Comparison of ENCODE assay signal across 23 mouse cellular contexts in genomic region chr8:118488735-118489134, GRCm38 (mm10).
DNase-seq lines count a peak whose midpoint lies in the region; ATAC-seq lines count a peak whose summit lies in the region.
"Had no signal": no experiment of that assay in that cellular context is flagged by ENCODE, and none has a peak within 500 bp of the region (broad histone marks: within the 10 kb centered on the region; RNA-seq: fewer than 3 reads in every experiment).

No protein-coding gene starts in this region.

- peak; percentile 33 for DNase-seq in forebrain, embryonic 14.5 days (ENCODE audit: low spot score)
- DNase-seq in heart, adult 11 months, result no peak
- peak; percentile 16 for DNase-seq in left cerebral cortex, adult 11 months (ENCODE audit: low spot score)
- no peak for DNase-seq in left cerebral cortex, postnatal 36 days (ENCODE audit: low spot score in 2 of 2)
- DNase-seq in right cerebral cortex, postnatal 10 days (ENCODE audit: low spot score in 2 of 2), result peak; percentile 37 to 50
- DNase-seq in right cerebral cortex, adult 18-20 months, result no peak
- DNase-seq: adrenal gland, postnatal 10 days; cerebellum, adult 8-10 months; cerebellum, postnatal 36 days; embryo, embryonic 11 days; kidney, postnatal 36 days; layer of hippocampus, postnatal 36 days; thymus, postnatal 36 days had no signal

- H3K4me2 ChIP-seq in forebrain, embryonic 14.5 days (ENCODE audit: low read length), result no peak overlapping the region
- no peak overlapping the region for H3K4me2 ChIP-seq in forebrain, embryonic 16.5 days (ENCODE audit: low read length)
- H3K4me2 ChIP-seq in heart, embryonic 15.5 days, result peak overlapping the region; percentile 35
- H3K4me2 ChIP-seq: embryonic facial prominence, embryonic 13.5 days; forebrain, embryonic 15.5 days; kidney, embryonic 15.5 days; neural tube, embryonic 15.5 days had no signal

- intact Hi-C loops in left cerebral cortex, postnatal 36 days (cut with DNase I), result no loop called here

- H3K27me3 ChIP-seq in forebrain, embryonic 14.5 days (replicated peaks; ENCODE audit: control insufficient read depth, insufficient read depth, low read length), result no peaks in the 10 kb centered on the region
- no peaks in the 10 kb centered on the region for H3K27me3 ChIP-seq in forebrain, embryonic 16.5 days (replicated peaks; ENCODE audit: control insufficient read depth, insufficient read depth, low read length)
- H3K27me3 ChIP-seq in heart, embryonic 15.5 days, result no peaks in the 10 kb centered on the region
- H3K27me3 ChIP-seq: embryonic facial prominence, embryonic 13.5 days; forebrain, embryonic 15.5 days; kidney, embryonic 15.5 days; neural tube, embryonic 15.5 days had no signal

- no peaks in the 10 kb centered on the region for H3K9me3 ChIP-seq in forebrain, embryonic 14.5 days (replicated peaks; ENCODE audit: control insufficient read depth, low read length)
- H3K9me3 ChIP-seq in forebrain, embryonic 16.5 days (ENCODE audit: control insufficient read depth, low read length), result no peaks in the 10 kb centered on the region
- no peaks in the 10 kb centered on the region for H3K9me3 ChIP-seq in heart, embryonic 15.5 days (replicated peaks)
- H3K9me3 ChIP-seq: embryonic facial prominence, embryonic 13.5 days; forebrain, embryonic 15.5 days; hindbrain, embryonic 10.5 days; kidney, embryonic 15.5 days; midbrain, embryonic 10.5 days; neural tube, embryonic 15.5 days had no signal

- no peaks in the 10 kb centered on the region for H3K4me1 ChIP-seq in forebrain, embryonic 14.5 days (ENCODE audit: control insufficient read depth, insufficient read depth, low read length)
- H3K4me1 ChIP-seq in forebrain, embryonic 16.5 days (replicated peaks; ENCODE audit: control insufficient read depth, insufficient read depth, low read length), result peaks cover 6% of the 10 kb centered on the region; the same call in 1 of the 2 replicates
- H3K4me1 ChIP-seq in heart, embryonic 15.5 days (replicated peaks), result peaks cover 21% of the 10 kb centered on the region
- H3K4me1 ChIP-seq: embryonic facial prominence, embryonic 13.5 days; kidney, embryonic 15.5 days had no signal

- WGBS in forebrain, embryonic 14.5 days, result 12% methylated on average over 4 of the region's 4 CpGs
- WGBS in forebrain, embryonic 16.5 days, result 9% methylated on average over 4 of the region's 4 CpGs
- WGBS in heart, embryonic 15.5 days, result 42% methylated on average over 4 of the region's 4 CpGs

- no peaks in the 10 kb centered on the region for H3K36me3 ChIP-seq in forebrain, embryonic 14.5 days (ENCODE audit: control insufficient read depth, insufficient read depth, low read length)
- H3K36me3 ChIP-seq in forebrain, embryonic 16.5 days (ENCODE audit: control insufficient read depth, insufficient read depth), result no peaks in the 10 kb centered on the region
- H3K36me3 ChIP-seq in heart, embryonic 15.5 days, result no peaks in the 10 kb centered on the region
- H3K36me3 ChIP-seq: embryonic facial prominence, embryonic 13.5 days; forebrain, embryonic 15.5 days; hindbrain, embryonic 10.5 days; kidney, embryonic 15.5 days; midbrain, embryonic 10.5 days; neural tube, embryonic 15.5 days had no signal

- no peak overlapping the region for H3K27ac ChIP-seq in forebrain, embryonic 14.5 days (ENCODE audit: low read depth, low read length)
- no peak overlapping the region for H3K27ac ChIP-seq in forebrain, embryonic 16.5 days (ENCODE audit: low read length)
- 0 out of 2 replicates have a peak overlapping the region, but pooled peaks have one; percentile 22 for H3K27ac ChIP-seq in heart, embryonic 15.5 days
- H3K27ac ChIP-seq: embryonic facial prominence, embryonic 13.5 days; forebrain, embryonic 15.5 days; hindbrain, embryonic 10.5 days; kidney, embryonic 15.5 days; midbrain, embryonic 10.5 days; neural tube, embryonic 15.5 days had no signal

- no peak overlapping the region for H3K9ac ChIP-seq in forebrain, embryonic 14.5 days (ENCODE audit: low read length)
- no peak overlapping the region for H3K9ac ChIP-seq in forebrain, embryonic 16.5 days (replicated peaks; ENCODE audit: low read depth, low read length)
- H3K9ac ChIP-seq in heart, embryonic 15.5 days, result no peak overlapping the region
- H3K9ac ChIP-seq: embryonic facial prominence, embryonic 13.5 days; forebrain, embryonic 15.5 days; kidney, embryonic 15.5 days; neural tube, embryonic 15.5 days had no signal

- no peak overlapping the region for H3K4me3 ChIP-seq in forebrain, embryonic 14.5 days (ENCODE audit: low read depth, low read length)
- H3K4me3 ChIP-seq in forebrain, embryonic 16.5 days (replicated peaks; ENCODE audit: low read length), result no peak overlapping the region
- no peak overlapping the region for H3K4me3 ChIP-seq in heart, embryonic 15.5 days
- H3K4me3 ChIP-seq: embryonic facial prominence, embryonic 13.5 days; forebrain, embryonic 15.5 days; hindbrain, embryonic 10.5 days; kidney, embryonic 15.5 days; midbrain, embryonic 10.5 days; neural tube, embryonic 15.5 days had no signal

- ATAC-seq in forebrain, embryonic 14.5 days, result no peak
- no peak for ATAC-seq in forebrain, embryonic 16.5 days
- ATAC-seq in heart, embryonic 15.5 days (replicated peaks; ENCODE audit: insufficient number of reproducible peaks, insufficient read depth, low FRiP score, low read depth), result no peak; the same call in 1 of the 2 replicates
- ATAC-seq: forebrain, embryonic 15.5 days; intestine, postnatal 0 days; lung, postnatal 0 days had no signal

Comparison
In these comparisons a context has a peak if more than half of its experiments do, and no peak if none do; other contexts are left out.
1. DNase-seq: peak in forebrain, embryonic 14.5 days (single experiment), left cerebral cortex, adult 11 months (single experiment) and right cerebral cortex, postnatal 10 days (2 of 2); none in heart, adult 11 months (single experiment), left cerebral cortex, postnatal 36 days (0 of 2) and right cerebral cortex, adult 18-20 months (single experiment).